Mouse (Mus musculus): Measurements from ENCODE around the gene Gm128.

- no peak for TF ChIP-seq CTCF (IDR thresholded peaks at IDR 0.05; ENCODE audit: low read depth, low read length)
- no peak for TF ChIP-seq GATA1 (IDR thresholded peaks at IDR 0.05; ENCODE audit: borderline replicate concordance, low read length)
- TF ChIP-seq POLR2AphosphoS5 (IDR thresholded peaks at IDR 0.05; ENCODE audit: insufficient replicate concordance, low read depth, low read length), result no peak
- no peak for TF ChIP-seq GATA2 (IDR thresholded peaks at IDR 0.05; ENCODE audit: borderline replicate concordance, low read depth, low read length)
- TF ChIP-seq TAL1 (conservative IDR thresholded peaks at IDR 0.05; ENCODE audit: low read depth, low read length), result no peak
These were observed 498 bp downstream of the Gm128 start for GRCm38 (mm10) chr3:95240900-95241299.
